Mouse (Mus musculus): ENCODE results near the gene Rnft2. TPM values are rescaled to one million over a fixed set of nuclear protein-coding genes. Genes with fewer than 3 reads are reported as not detected.

Rnft2 gene
- total RNA-seq (2014; fragmentation: Nextera tagmentation), result 1.1 and 1.6 TPM in 2 replicates
- total RNA-seq (2017), result 0.12 and 1.0 TPM in 2 replicates
- polyA plus RNA-seq (2012), result 0.95 and 1.2 TPM in 2 replicates

GRCm38 (mm10) chr5:118244606-118245443 lies at the start of gene Rnft2, which contains the start of gene 2410131K14Rik:
TSS of gene Rnft2 (minus strand) at chr5:118245116.
TSS of gene 2410131K14Rik (plus strand) at chr5:118245227.
- Histone ChIP-seq H3K4me3 (ENCODE audit: low read depth, low read length) (peak within 1 kb of the TSS; percentile 79), H3K4me1 (ENCODE audit: insufficient read depth, low read depth, low read length) (peaks cover 27% of the 10 kb centered on the region), H3K36me3 (replicated peaks) (peaks cover 27% of the 10 kb centered on the region), H3K27me3 (ENCODE audit: insufficient read depth, low read length) (no peaks in the 10 kb centered on the region; the same call in 1 of the 2 replicates), H3K9me3 (replicated peaks) (no peaks in the 10 kb centered on the region)
- DNase-seq (ENCODE audit: low spot score) (peak; percentile 100), ATAC-seq (ENCODE audit: extremely low read depth, insufficient number of reproducible peaks, low FRiP score, poor library complexity, severe bottlenecking) (peak; percentile 100)
- no peak for TF ChIP-seq POLR2AphosphoS5 (IDR thresholded peaks at IDR 0.05; ENCODE audit: insufficient replicate concordance, low read depth, low read length)
- no peak for TF ChIP-seq TAL1 (conservative IDR thresholded peaks at IDR 0.05; ENCODE audit: low read depth, low read length)
- no peak for TF ChIP-seq CTCF (IDR thresholded peaks at IDR 0.05; ENCODE audit: low read depth, low read length)
- no peak for TF ChIP-seq GATA1 (IDR thresholded peaks at IDR 0.05; ENCODE audit: borderline replicate concordance, low read length)
- TF ChIP-seq GATA2 (IDR thresholded peaks at IDR 0.05; ENCODE audit: borderline replicate concordance, low read depth, low read length), result no peak

- no peaks in the 10 kb centered on the region for H3K36me3 ChIP-seq (replicated peaks)
- ATAC-seq (ENCODE audit: extremely low read depth, insufficient number of reproducible peaks, low FRiP score, poor library complexity, severe bottlenecking) (no peak), DNase-seq (ENCODE audit: low spot score) (no peak)
- no peaks in the 10 kb centered on the region for H3K4me1 ChIP-seq (ENCODE audit: insufficient read depth, low read depth, low read length)
- H3K4me3 ChIP-seq (ENCODE audit: low read depth, low read length), result no peak overlapping the region
- H3K9me3 ChIP-seq (replicated peaks), result no peaks in the 10 kb centered on the region
- no peak for TF ChIP-seq POLR2AphosphoS5 (IDR thresholded peaks at IDR 0.05; ENCODE audit: insufficient replicate concordance, low read depth, low read length)
- TF ChIP-seq GATA1 (IDR thresholded peaks at IDR 0.05; ENCODE audit: borderline replicate concordance, low read length), result no peak
- TF ChIP-seq GATA2 (IDR thresholded peaks at IDR 0.05; ENCODE audit: borderline replicate concordance, low read depth, low read length), result no peak
- TF ChIP-seq CTCF (IDR thresholded peaks at IDR 0.05; ENCODE audit: low read depth, low read length), result no peak
- TF ChIP-seq TAL1 (conservative IDR thresholded peaks at IDR 0.05; ENCODE audit: low read depth, low read length), result no peak
- peaks cover 6% of the 10 kb centered on the region; the same call in 1 of the 2 replicates for H3K27me3 ChIP-seq (ENCODE audit: insufficient read depth, low read length)
Measured at GRCm38 (mm10) chr5:118294086-118294864, 49.4 kb upstream of the Rnft2 start.

GRCm38 (mm10) chr5:118292476-118292875 lies 47.6 kb upstream of the Rnft2 start:
- TF ChIP-seq GATA1 (IDR thresholded peaks at IDR 0.05; ENCODE audit: borderline replicate concordance, low read length), result no peak
- no peak for TF ChIP-seq GATA2 (IDR thresholded peaks at IDR 0.05; ENCODE audit: borderline replicate concordance, low read depth, low read length)
- TF ChIP-seq TAL1 (conservative IDR thresholded peaks at IDR 0.05; ENCODE audit: low read depth, low read length), result no peak
- TF ChIP-seq POLR2AphosphoS5 (IDR thresholded peaks at IDR 0.05; ENCODE audit: insufficient replicate concordance, low read depth, low read length), result no peak
- TF ChIP-seq CTCF (IDR thresholded peaks at IDR 0.05; ENCODE audit: low read depth, low read length), result no peak
- DNase-seq (ENCODE audit: low spot score) (no peak), ATAC-seq (ENCODE audit: extremely low read depth, insufficient number of reproducible peaks, low FRiP score, poor library complexity, severe bottlenecking) (no peak)
- H3K27me3 ChIP-seq (ENCODE audit: insufficient read depth, low read length), result peaks cover 6% of the 10 kb centered on the region; the same call in 1 of the 2 replicates
- H3K4me1 ChIP-seq (ENCODE audit: insufficient read depth, low read depth, low read length), result no peaks in the 10 kb centered on the region
- H3K9me3 ChIP-seq (replicated peaks), result no peaks in the 10 kb centered on the region
- H3K36me3 ChIP-seq (replicated peaks), result no peaks in the 10 kb centered on the region
- no peak overlapping the region for H3K4me3 ChIP-seq (ENCODE audit: low read depth, low read length)

GRCm38 (mm10) chr5:118291453-118291852 lies 46.5 kb upstream of the Rnft2 start:
- no peaks in the 10 kb centered on the region for H3K9me3 ChIP-seq (replicated peaks)
- no peak for ATAC-seq (ENCODE audit: extremely low read depth, insufficient number of reproducible peaks, low FRiP score, poor library complexity, severe bottlenecking)

GRCm38 (mm10) chr5:118277741-118278495 lies 33.0 kb upstream of the Rnft2 start:
- peaks cover 20% of the 10 kb centered on the region; the same call in 1 of the 2 replicates for H3K27me3 ChIP-seq (ENCODE audit: insufficient read depth, low read length)

More at GRCm38 (mm10) chr5:118291453-118291852, 46.5 kb upstream of the Rnft2 start:
- TF ChIP-seq CTCF (IDR thresholded peaks at IDR 0.05; ENCODE audit: low read depth, low read length) (no peak), GATA1 (IDR thresholded peaks at IDR 0.05; ENCODE audit: borderline replicate concordance, low read length) (no peak), GATA2 (IDR thresholded peaks at IDR 0.05; ENCODE audit: borderline replicate concordance, low read depth, low read length) (no peak)
- DNase-seq (ENCODE audit: low spot score), result no peak
- H3K27me3 ChIP-seq (ENCODE audit: insufficient read depth, low read length), result 0 out of 2 replicates have a peak, but pooled peaks cover 3% of the 10 kb centered on the region
- no peaks in the 10 kb centered on the region for H3K4me1 ChIP-seq (ENCODE audit: insufficient read depth, low read depth, low read length)
- no peak overlapping the region for H3K4me3 ChIP-seq (ENCODE audit: low read depth, low read length)
- H3K36me3 ChIP-seq (replicated peaks), result no peaks in the 10 kb centered on the region

More at GRCm38 (mm10) chr5:118277741-118278495, 33.0 kb upstream of the Rnft2 start:
- no peak overlapping the region for H3K4me3 ChIP-seq (ENCODE audit: low read depth, low read length)
- 0 out of 2 replicates have a peak, but pooled peaks cover 2% of the 10 kb centered on the region for H3K9me3 ChIP-seq (replicated peaks)
- TF ChIP-seq TAL1 (conservative IDR thresholded peaks at IDR 0.05; ENCODE audit: low read depth, low read length), result no peak
- TF ChIP-seq GATA2 (IDR thresholded peaks at IDR 0.05; ENCODE audit: borderline replicate concordance, low read depth, low read length), result no peak
- no peak for TF ChIP-seq GATA1 (IDR thresholded peaks at IDR 0.05; ENCODE audit: borderline replicate concordance, low read length)
- no peak for TF ChIP-seq POLR2AphosphoS5 (IDR thresholded peaks at IDR 0.05; ENCODE audit: insufficient replicate concordance, low read depth, low read length)
- 0 out of 2 replicates have a peak, but pooled peaks have one; percentile 2 for TF ChIP-seq CTCF (IDR thresholded peaks at IDR 0.05; ENCODE audit: low read depth, low read length)
- H3K4me1 ChIP-seq (ENCODE audit: insufficient read depth, low read depth, low read length), result no peaks in the 10 kb centered on the region
- DNase-seq (ENCODE audit: low spot score), result no peak
- no peak for ATAC-seq (ENCODE audit: extremely low read depth, insufficient number of reproducible peaks, low FRiP score, poor library complexity, severe bottlenecking)
- no peaks in the 10 kb centered on the region for H3K36me3 ChIP-seq (replicated peaks)
